Mouse (Mus musculus) liver, embryonic 16.5 days (tissue): ENCODE measurements around the gene Spic. TPM values are rescaled to one million over a fixed set of nuclear protein-coding genes. Genes with fewer than 3 reads are reported as not detected.

Source experiments
- ATAC-seq: fragments of 200-750 bp; cut with Nextera tagmentation; 2 replicates; pipeline ENCODE4 v1.8.0; 2017; ENCODE audit warnings: low read depth, mild to moderate bottlenecking, moderate number of reproducible peaks, moderate library complexity
- H3K27ac ChIP-seq: fragments of 300-500 bp; sonication (generic); 2 replicates; pipeline ENCODE4 v1.5.1; 2014; ENCODE audit warnings: mild to moderate bottlenecking, low read length
- H3K27me3 ChIP-seq: fragments of 300-500 bp; sonication (generic); 2 replicates; pipeline ENCODE4 v1.6.1; 2014; ENCODE audit warnings: low read depth, low read length, mixed read lengths; ENCODE audit not compliant: control insufficient read depth, insufficient read depth
- H3K36me3 ChIP-seq: fragments of 300-500 bp; sonication (generic); 2 replicates; pipeline ENCODE4 v1.6.1; 2014; ENCODE audit warnings: mild to moderate bottlenecking; ENCODE audit not compliant: control insufficient read depth, insufficient read depth
- H3K4me1 ChIP-seq: fragments of 300-500 bp; sonication (generic); 2 replicates; pipeline ENCODE4 v1.6.1; 2014; ENCODE audit warnings: low read depth, low read length, mixed read lengths; ENCODE audit not compliant: control insufficient read depth
- H3K4me2 ChIP-seq: fragments of 300-500 bp; sonication (generic); 2 replicates; pipeline ENCODE4 v1.6.1; 2014; ENCODE audit warnings: low read depth, low read length, mixed read lengths
- H3K4me3 ChIP-seq: fragments of 300-500 bp; sonication (generic); 2 replicates; pipeline ENCODE4 v1.5.1; 2014; ENCODE audit warnings: low read depth, mild to moderate bottlenecking, low read length
- H3K9ac ChIP-seq: fragments of 300-500 bp; sonication (generic); 2 replicates; pipeline ENCODE4 v1.6.1; 2014; ENCODE audit warnings: low read depth, low read length
- H3K9me3 ChIP-seq: fragments of 300-500 bp; sonication (generic); replicated peaks from 2 replicates; pipeline ENCODE4 v1.6.1; 2016; ENCODE audit warnings: low read length; ENCODE audit not compliant: control insufficient read depth
- WGBS: fragments of 180-500 bp; shearing (Covaris S2); extraction: QIAGEN DNeasy Blood & Tissue Kit; methylation state at CpG from one replicate; pipeline ENCODE4 v1.1.7; 2014; ENCODE audit not compliant: insufficient replicate concordance; 5-methylcytosine and 5-hydroxymethylcytosine counted together
- polyA plus RNA-seq: library from polyadenylated mRNA; unstranded; fragments of >200 nt; fragmentation: Nextera tagmentation; extraction: Ambion mirVana; gene quantifications from 2 replicates; pipeline ENCODE4 v1.2.1, GENCODE M21; 2015

Spic gene
- polyA plus RNA-seq = 11.8 and 13.4 TPM in 2 replicates

DNA sequence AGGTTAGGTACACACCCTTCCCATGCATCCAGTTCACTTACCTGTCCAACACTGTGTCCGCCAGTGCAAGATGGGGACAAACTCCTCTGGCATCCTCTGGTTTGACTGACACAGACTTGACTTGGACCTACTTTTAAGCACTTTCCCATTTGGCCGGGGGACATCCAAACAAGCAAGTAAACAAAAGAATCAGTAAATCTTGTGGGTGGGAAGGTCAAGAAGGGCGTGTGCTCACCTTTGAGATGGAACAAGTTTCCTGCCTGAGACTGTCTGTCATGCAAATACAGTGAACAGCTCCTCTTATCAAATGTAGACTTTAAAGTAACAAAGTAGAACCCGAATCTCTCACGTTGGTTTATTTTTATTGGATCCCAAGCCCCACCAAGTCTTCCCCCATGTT is at the start of gene Spic:
Gene Spic, minus strand, starts transcription at position 91 of the 400 bp plus-strand sequence.
- Histone ChIP-seq H3K9me3 (no peaks in the 10 kb centered on the region), H3K36me3 (no peaks in the 10 kb centered on the region), H3K4me3 (no peak within 1 kb of the TSS), H3K4me1 (no peaks in the 10 kb centered on the region), H3K9ac (no peak within 1 kb of the TSS), H3K27me3 (no peaks in the 10 kb centered on the region), H3K4me2 (no peak within 1 kb of the TSS), H3K27ac (no peak within 1 kb of the TSS)
- 59% methylated on average over 5 of the region's 5 CpGs for WGBS
- no peak for ATAC-seq

DNA sequence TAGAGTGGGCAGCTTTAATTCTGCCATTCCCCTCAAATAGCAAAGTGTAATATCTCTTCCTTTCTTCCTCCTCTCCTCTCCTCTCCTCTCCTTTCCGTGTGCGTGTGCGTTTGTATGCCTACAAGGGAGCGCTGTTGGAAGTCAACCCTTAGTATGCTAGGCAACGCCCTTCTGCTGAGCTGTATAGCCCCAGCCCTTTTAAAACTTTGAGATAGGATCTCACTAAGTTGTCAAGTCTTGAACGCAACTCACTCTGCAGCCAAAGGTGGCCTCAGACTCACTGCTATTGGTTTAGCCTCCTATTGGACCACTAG is 47.5 kb upstream of the Spic start:
- H3K27me3 ChIP-seq = no peaks in the 10 kb centered on the region
- peak overlapping the region; percentile 90 for H3K4me2 ChIP-seq
- H3K9ac ChIP-seq = peak overlapping the region; percentile 90
- H3K9me3 ChIP-seq = no peaks in the 10 kb centered on the region
- WGBS = 5% methylated on average over 6 of the region's 6 CpGs
- peak; percentile 37; the same call in 1 of the 2 replicates for ATAC-seq
- H3K36me3 ChIP-seq = peaks cover 1% of the 10 kb centered on the region; the same call in 1 of the 2 replicates
- peaks cover 11% of the 10 kb centered on the region for H3K4me1 ChIP-seq
- peak overlapping the region; percentile 88 for H3K4me3 ChIP-seq
- peak overlapping the region; percentile 76; the same call in 1 of the 2 replicates for H3K27ac ChIP-seq

DNA sequence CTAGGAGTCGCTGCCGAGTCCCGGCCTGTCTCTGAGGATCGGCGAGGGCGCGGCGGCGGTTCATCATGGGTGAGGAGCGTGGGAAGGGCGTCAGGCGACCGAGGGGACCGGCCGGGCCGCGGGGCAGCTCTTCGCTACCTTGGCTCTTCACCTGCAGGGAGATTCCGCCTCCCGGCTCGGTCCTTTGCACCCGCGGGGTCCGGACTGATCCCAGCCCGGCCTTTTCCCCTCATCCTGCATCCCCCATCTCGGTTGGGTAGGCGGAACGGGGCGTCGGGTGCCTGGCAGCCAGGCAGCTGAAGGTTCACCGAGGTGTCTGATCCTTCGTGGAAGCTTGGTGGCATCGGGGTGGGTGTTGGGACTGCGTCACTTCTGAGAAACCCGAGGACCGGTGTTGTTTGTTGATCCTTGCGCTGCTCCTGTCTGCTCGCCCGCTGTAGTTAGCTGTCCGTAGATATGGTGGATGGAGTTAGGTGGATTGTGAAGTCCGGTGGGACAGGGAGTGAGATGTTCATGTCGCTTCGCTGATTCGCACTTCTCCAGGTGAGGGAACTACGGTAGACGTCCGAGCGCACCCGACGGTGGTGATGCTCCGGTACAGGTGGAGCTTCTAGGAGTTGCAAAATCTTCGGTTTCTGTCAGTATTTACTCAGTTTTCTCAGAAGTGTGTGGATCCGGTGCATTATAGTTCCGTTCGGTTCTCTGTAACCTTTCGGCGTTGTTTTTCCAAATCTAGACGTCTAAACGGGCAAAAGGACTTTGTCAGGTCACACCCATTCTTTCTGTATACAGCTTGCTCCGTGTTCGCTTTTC is 46.9 kb upstream of the Spic start:
- H3K4me1 ChIP-seq = peaks cover 11% of the 10 kb centered on the region
- H3K4me2 ChIP-seq = peak overlapping the region; percentile 90
- H3K9me3 ChIP-seq = no peaks in the 10 kb centered on the region
- H3K4me3 ChIP-seq = peak overlapping the region; percentile 88
- no peaks in the 10 kb centered on the region for H3K27me3 ChIP-seq
- H3K27ac ChIP-seq = peak overlapping the region; percentile 76
- no peaks in the 10 kb centered on the region for H3K36me3 ChIP-seq
- peak overlapping the region; percentile 90 for H3K9ac ChIP-seq
- peak; percentile 8; the same call in 1 of the 2 replicates for ATAC-seq
- WGBS = under 1% methylated on average over 61 of the region's 61 CpGs

DNA sequence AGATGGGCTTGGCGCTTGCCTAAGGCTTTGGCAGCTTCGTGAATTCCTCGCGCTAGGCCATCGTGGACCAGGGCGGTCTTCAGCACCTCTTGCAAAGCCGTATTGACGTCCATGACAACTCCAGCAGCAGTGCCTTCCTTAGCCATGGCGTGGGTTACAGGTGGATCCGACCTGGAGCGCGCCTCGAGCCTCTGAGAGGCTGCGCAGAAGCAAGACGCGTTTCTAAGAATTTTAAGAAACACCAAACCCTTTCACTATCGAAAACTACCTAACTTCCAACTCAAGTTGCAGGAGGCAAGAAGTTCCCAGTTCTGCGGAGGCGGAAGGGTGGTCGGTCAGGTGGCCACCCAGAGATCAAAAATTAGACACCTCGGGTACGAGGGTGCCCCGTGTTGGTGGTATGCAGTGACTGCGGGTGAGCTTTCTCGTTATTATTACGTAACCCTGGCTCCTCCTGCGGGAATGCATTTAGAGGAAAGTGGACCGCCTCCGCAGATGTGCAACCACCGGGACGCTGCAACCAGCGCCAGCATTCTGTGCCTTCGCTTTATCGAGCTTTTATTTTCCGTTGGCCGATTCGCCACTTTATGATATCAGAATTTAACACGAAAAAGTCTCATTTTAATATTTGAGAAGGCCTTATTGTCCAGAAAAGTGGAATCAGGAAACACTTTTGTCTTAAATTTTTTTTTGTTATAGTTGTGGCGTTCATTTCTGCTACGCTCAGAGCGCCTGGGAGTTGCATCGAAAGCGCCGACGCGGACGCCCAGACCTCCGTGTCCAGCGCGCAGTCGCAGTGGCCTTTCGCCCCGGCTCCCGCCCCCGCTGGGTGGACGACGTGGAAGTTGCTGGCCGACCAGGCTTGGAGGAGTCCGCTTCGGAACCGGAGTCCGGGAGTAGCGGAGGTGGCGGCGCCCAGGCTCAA is 46.0 kb upstream of the Spic start, which contains the start of gene Arl1:
Gene Arl1, plus strand, starts transcription at position 288 of the 925 bp plus-strand sequence.
- H3K27ac ChIP-seq = peak within 1 kb of the TSS; percentile 79
- H3K9me3 ChIP-seq = no peaks in the 10 kb centered on the region
- under 1% methylated on average over 65 of the region's 65 CpGs for WGBS
- H3K4me3 ChIP-seq = peak within 1 kb of the TSS; percentile 88
- H3K9ac ChIP-seq = peak within 1 kb of the TSS; percentile 90
- H3K36me3 ChIP-seq = no peaks in the 10 kb centered on the region
- peak within 1 kb of the TSS; percentile 90 for H3K4me2 ChIP-seq
- peaks cover 11% of the 10 kb centered on the region for H3K4me1 ChIP-seq
- ATAC-seq = peak; percentile 91
- no peaks in the 10 kb centered on the region for H3K27me3 ChIP-seq

DNA sequence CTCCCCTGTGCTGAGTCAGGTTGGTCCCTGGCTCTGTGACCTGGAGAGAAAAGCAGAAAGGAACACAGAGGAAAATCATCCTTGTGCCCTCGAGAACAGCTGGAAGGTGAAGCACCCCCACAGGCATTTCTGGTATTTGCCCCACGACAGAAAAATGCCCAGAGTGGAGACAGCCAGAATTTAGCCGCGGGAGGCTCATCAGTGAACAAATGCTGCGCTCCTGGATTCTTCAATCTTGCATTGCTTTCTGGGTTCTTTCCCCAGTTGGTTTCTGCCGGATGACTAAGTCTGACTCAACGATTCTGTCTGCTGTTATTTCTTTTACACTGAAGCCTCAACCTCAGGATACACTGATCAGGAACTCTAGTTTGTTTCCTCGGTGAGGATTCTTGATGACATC is 43.4 kb upstream of the Spic start:
- WGBS = 53% methylated on average over 8 of the region's 8 CpGs
- H3K9me3 ChIP-seq = no peaks in the 10 kb centered on the region
- H3K27ac ChIP-seq = no peak overlapping the region

DNA sequence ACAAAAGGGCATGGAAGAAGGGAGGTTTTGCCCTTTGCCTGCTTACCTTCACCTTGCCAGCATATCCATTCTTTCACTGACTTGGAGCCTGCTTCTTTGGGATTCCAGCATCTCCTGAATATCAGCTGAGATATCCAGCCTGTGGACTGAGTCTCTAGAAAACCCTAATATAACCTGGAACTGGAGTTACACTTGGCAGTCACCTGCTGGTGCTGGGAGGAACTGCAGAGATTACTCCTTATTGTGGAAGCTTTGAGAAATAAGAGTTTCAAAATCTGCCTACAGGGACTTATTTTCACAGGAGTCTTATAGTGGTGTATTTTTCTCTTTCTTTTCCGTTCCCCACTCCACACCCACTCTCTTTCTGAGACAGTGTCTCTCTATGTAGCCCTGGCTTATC is 42.3 kb upstream of the Spic start:
- 29% methylated on average over 1 of the region's 1 CpGs for WGBS

More for the DNA sequence above, 43.4 kb upstream of the Spic start:
- Histone ChIP-seq H3K4me1 (peaks cover 11% of the 10 kb centered on the region), H3K36me3 (no peaks in the 10 kb centered on the region), H3K9ac (no peak overlapping the region), H3K4me3 (no peak overlapping the region), H3K4me2 (no peak overlapping the region), H3K27me3 (no peaks in the 10 kb centered on the region)
- ATAC-seq = no peak

DNA sequence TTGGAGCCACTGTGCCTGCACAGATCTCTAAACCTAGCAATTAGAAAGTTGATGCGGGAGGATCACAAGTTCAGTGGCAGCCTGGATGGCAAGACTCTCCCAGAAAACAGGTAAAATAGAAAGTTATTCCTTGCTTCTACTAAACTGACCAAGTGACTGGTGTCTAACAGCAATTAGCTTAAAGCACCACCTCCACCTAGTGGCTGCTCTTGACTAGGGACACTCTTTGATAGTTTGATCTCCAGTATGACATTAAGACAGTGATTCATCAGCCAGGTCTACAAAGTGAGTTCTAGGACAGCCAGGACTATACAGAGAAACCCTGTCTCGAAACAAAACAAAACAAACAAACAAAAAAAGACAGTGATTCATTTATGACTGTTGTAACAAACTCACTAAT is 40.5 kb upstream of the Spic start:
- H3K4me2 ChIP-seq = no peak overlapping the region
- ATAC-seq = no peak

More for the DNA sequence above, 42.3 kb upstream of the Spic start:
- peaks cover 5% of the 10 kb centered on the region for H3K4me1 ChIP-seq
- H3K27me3 ChIP-seq = no peaks in the 10 kb centered on the region
- H3K27ac ChIP-seq = no peak overlapping the region
- no peak overlapping the region for H3K4me2 ChIP-seq
- ATAC-seq = no peak
- H3K4me3 ChIP-seq = no peak overlapping the region
- H3K9ac ChIP-seq = no peak overlapping the region
- H3K36me3 ChIP-seq = no peaks in the 10 kb centered on the region
- H3K9me3 ChIP-seq = no peaks in the 10 kb centered on the region

DNA sequence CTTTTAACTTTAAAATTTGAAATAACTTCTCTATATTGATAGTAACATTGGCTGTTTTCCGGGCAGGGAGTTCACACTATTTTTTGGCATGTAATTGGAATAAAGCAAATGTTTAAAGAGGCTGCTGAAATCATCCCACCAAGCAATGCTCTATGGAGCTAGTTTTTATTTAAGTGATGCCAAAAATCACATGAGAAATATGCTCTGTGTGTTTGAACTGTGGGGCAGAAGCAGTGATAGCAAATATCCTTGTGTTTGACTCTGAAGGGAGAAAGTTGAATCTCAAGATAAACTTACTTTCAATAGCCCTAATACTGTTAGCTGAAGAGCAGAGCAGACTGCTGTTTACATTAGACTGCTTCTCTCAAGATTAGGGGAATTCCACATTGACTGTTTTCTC is 34.8 kb upstream of the Spic start:
- Histone ChIP-seq H3K27me3 (no peaks in the 10 kb centered on the region), H3K9me3 (no peaks in the 10 kb centered on the region), H3K36me3 (no peaks in the 10 kb centered on the region), H3K4me2 (no peak overlapping the region), H3K9ac (no peak overlapping the region), H3K4me3 (no peak overlapping the region), H3K4me1 (no peaks in the 10 kb centered on the region), H3K27ac (no peak overlapping the region)
- no peak for ATAC-seq
- 50% methylated on average over 1 of the region's 1 CpGs for WGBS

More for the DNA sequence above, 40.5 kb upstream of the Spic start:
- Histone ChIP-seq H3K27ac (no peak overlapping the region), H3K9me3 (no peaks in the 10 kb centered on the region), H3K27me3 (no peaks in the 10 kb centered on the region), H3K9ac (no peak overlapping the region), H3K4me3 (no peak overlapping the region), H3K36me3 (no peaks in the 10 kb centered on the region), H3K4me1 (peaks cover 2% of the 10 kb centered on the region; the same call in 1 of the 2 replicates)
- WGBS = 45% methylated on average over 2 of the region's 2 CpGs

DNA sequence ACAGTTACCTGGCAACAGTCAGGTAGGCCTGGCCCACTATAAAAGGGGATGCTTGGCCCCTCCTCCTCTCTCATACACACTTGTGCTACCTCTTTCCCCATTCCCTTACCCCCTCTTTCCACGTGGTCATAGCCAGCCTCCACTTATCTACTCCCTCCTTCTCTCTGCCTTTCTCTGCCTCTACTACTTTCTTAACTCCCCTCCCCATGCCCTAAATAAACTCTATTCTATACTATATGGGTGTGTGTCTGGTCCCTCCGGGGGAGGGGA is 32.9 kb upstream of the Spic start:
- no peak overlapping the region for H3K9ac ChIP-seq
- no peak overlapping the region for H3K27ac ChIP-seq
- H3K36me3 ChIP-seq = no peaks in the 10 kb centered on the region
- no peak for ATAC-seq
- no peak overlapping the region for H3K4me3 ChIP-seq
- no peak overlapping the region for H3K4me2 ChIP-seq
- H3K4me1 ChIP-seq = no peaks in the 10 kb centered on the region
- no peaks in the 10 kb centered on the region for H3K9me3 ChIP-seq
- H3K27me3 ChIP-seq = no peaks in the 10 kb centered on the region
- WGBS = 44% methylated on average over 2 of the region's 2 CpGs
